Mouse (Mus musculus) T-helper 2 cell (primary cell): ENCODE measurements around the gene Aqp2.

Experiments used
- in situ Hi-C: fragments of 300-600 bp; cut with MboI, MseI; formaldehyde crosslinking; loops from one replicate; pipeline ENCODE4 v1.15.1; 2025; ENCODE audit warnings: high pct_unique_total_duplicates

Aqp2 gene

GRCm38 (mm10) chr15:99578802-99579485, at the start of gene Aqp2:
Aqp2 (plus strand) TSS chr15:99579055.
- in situ Hi-C loops: no loop called here

DNA sequence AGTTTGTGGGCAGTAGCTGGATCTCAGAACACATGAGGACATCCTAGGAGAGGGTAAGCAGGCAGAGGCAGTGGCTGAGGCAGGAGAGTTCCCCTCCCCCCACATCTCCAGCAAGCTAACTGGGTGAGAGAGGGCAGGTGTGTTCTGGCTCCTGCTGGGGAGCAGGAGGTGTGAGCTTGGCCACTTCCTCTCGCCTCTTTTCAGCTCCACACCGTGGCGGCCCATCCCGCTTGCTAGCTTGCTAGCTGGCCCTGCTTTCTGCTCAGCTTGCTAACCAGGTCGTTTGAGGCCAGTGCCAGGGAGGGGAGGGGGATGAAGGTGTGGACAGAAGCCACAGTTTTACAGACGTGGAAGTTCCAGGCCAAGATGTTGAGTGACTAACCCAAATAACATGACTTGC, 47.7 kb upstream of the Aqp2 start:
- in situ Hi-C loops: no loop called here

DNA sequence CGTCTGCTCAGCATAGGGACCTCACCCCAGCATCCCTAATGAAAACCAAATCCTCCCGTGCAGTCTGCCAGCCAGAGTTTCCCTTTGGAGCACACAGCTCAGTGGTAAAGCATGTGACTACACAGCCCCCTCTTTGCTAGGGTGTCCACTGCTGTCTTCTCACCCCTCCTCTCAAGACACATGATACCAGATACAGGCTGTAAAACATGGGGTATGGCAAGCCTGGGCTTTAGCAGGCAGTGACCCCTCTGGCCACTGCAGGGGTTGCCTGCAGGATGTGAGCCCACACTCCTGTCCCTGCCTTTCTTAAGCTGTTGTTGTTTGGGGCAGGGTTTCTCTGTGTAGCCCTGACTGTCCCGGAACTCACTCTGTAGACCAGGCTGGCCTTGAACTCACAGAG, 46.8 kb upstream of the Aqp2 start:
- in situ Hi-C loops: no loop called here

DNA sequence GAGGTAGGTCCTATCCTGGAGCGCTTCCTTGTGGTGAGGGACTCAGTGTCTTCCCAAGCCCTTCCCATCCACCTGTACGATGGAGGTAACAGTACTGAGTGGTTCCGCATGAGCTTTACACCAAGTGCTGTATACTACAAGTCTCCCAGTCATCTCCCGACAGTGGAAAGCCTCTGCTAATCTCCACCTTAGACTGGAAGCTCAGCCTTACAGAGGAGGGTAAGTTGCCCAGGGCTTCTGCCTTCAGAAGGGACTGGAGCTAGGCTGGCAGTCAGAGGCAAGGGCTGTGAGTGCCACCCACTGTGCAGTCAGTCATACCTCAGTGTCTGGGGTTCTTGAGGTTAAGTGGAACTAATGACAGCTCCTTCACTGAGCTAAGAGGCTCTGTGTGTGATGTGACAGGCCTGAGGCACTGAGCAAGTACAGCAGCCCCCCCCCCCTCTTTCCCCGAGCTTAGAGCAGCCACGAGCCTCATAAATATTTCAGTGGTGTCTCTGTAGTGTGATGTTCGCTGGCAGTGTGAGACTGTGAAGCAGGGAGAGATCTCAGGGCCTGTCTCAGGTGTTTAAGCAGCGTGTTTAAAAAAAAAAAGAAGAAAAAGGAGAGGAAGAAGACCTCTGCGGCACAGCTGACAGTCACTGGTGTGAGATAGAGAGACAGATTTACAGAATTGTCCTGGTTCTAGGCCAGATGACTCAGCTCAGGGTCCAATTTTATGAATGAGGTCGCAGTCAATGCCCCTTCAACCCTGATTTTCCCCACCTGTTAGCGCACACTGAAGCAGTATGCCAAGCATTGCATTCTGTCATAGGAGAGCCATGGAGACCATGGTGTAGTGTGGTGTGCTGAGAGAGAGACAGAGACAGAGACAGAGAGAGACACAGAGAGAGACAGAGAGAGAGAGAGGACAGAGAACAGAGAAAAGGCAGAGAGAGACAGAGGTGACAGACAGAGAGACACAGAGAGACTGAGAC, 41.7 kb upstream of the Aqp2 start:
- in situ Hi-C loops: no loop called here

DNA sequence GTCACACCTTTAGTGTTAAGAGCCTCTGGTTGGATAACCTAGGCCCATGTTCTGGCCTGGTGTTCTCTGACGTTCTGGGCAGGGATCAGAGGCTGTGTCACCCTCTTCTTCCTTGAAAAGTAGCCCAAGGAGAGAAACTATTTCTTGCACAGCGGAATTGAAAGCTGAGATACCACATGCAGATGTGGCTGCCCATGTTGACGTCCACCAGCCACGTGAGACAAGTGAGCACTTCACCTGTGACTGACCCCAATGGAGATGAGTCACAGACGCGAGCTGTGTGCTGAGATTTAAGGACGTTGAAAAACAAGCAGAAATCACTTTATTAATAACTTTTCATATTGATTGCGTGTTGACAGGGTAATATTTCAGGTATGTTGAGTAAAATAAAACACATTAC, 39.0 kb upstream of the Aqp2 start:
- in situ Hi-C loops: no loop called here

- in situ Hi-C loops: no loop called here
Observed at GRCm38 (mm10) chr15:99544047-99544446, 34.8 kb upstream of the Aqp2 start.

DNA sequence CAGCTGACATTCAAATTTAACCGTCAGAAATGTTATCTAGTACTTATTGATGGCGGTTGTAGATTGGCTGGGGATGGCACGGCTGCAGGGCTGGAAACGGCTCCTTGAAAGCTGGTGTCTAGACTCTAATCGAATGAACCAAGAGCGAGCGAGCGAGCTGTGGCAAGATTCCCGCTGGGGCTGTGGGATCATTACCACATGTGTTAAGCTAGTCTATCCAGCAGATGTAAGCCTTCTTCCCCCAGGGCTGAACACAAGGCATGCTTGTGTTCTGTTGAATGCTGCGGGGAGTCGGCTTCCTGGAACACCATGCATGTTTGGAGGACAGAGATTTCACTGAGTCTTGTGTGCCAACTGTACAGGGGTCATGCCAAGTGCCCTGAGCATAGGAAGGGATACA, 32.3 kb upstream of the Aqp2 start:
- in situ Hi-C loops: no loop called here

- in situ Hi-C loops: no loop called here
Observed at GRCm38 (mm10) chr15:99547732-99548131, 31.1 kb upstream of the Aqp2 start.

DNA sequence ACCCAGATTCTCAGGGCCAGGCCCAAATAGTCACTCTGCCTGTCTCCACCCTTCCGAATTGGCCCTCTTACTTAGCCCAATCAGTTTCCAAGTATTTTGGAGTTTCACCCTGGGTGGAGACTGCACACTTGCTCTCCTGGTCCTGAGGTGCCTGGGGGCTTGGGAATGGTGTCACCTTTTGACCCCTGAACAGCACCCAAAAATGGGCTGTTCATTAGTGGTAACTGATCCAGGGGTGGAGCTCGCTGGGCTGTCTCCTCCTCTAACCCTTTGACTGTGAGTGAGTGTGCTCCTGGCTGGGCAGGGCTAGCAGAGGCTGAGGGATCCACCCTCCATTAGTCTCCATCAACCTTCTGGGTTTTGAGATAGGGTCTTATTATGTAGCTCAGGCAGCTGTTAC, 29.0 kb upstream of the Aqp2 start:
- in situ Hi-C loops: no loop called here

DNA sequence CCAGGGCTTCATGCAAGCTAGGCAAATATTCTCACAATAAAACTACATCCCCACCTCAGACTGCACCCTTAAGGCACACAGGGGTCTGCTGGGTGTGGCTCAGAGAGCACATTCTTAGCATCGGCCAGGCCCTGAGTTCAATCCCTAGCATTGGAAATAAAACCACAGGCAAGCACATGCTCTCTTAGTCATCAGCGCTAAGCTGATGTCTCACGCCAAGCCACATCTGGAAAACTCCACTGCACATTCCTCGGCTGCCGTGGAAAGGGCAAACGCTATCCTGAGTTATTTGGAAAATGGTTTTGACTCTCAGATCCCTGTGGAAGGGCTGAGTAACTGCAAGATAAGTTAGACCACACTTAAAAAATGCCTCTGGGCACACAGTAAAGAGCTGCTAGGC, 25.1 kb upstream of the Aqp2 start:
- in situ Hi-C loops: no loop called here

DNA sequence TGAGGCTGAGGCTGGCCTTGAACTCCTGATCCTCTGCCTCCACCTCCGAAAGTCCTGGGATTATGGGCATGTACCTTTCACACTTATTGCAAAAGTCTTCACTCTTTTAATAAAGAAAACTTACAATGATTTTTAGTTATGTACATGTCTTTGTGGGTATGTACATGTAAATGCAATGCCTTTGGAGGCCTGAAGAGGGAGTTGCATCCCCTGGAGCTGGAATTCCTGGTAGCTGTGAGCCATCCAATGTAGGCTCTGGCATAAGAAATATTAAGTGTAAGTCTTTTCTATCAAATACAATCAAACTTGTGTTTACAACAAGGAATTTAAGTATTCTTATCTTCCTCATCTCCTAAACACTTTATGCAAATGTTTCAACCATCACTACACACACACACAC, 19.9 kb upstream of the Aqp2 start:
- in situ Hi-C loops: no loop called here

DNA sequence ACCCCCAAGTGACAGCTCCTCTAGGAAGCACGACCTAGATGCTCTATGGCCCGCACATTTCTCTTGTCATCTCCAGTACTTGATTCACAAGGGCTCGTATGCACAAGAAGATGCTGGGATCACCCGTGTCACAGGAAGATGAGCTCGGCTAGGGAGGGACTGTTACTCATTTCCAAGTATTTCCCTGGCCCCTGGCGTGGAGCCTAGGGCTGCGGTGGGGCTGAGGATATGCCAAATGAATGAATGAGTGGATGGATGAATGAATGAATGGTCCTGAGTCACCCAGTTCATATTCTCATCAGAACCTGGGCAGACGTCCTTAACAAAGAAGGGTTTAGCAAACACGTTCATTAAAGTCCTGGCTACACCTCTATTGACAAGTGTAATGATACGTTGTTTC, 18.6 kb upstream of the Aqp2 start:
- in situ Hi-C loops: no loop called here

DNA sequence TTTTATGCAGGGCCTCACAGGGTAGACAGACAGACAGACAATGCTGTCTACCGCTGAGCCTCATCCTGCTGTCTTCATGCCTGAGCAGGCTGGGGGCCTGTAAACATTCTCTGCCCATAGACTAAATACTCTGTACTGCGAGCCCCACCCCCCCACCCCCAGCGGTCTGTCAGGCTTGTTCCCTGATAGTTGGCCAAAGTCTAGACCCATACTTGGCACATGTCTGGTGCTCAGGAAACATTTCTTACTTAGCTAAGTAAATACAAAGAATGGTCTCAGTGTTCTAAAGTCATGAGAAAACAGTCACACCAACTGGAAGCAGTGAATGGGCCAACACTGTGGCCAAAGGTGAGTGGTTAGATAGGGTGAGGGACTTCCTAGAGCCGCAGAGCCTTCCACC, 11.5 kb upstream of the Aqp2 start:
- in situ Hi-C loops: no loop called here

DNA sequence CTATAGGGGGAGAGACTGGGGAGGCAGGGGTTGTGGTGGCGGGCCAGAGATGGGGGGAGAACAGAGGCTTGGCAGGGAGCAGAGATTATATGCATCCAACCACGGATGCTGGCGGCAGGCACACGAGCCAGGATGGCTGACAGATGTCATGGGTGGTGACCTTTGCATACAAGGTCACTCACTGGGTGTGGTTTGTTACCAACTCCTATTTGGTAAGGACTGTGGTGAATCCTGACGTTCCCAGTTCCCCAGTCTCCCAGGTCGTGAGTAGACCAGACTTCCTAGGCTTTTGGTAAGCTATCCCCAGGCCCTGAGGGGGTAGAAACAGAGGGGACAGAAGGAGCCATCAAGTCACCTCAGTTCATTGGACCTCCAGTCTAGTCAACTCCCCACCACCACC, 10.2 kb upstream of the Aqp2 start:
- in situ Hi-C loops: no loop called here

DNA sequence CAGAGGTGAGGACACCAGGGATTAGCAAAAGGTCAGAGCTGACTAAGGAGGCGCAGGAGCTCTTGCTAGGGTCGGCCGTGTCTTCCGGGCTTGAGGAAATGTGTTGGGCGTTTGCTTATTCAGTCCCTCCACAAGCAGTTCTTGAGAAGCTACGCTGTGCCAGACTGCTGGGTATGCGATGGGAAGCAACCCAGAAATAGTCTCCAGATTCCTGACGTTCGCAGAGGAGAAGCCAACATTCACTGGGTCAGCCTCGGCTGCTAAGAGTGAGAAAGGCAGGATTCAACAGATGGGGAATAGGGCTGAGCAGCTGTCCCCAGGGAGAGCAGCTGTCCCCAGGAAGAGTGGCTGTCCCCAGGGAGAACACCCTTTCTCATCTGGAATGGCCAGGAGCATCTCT, 9.7 kb upstream of the Aqp2 start:
- in situ Hi-C loops: no loop called here

DNA sequence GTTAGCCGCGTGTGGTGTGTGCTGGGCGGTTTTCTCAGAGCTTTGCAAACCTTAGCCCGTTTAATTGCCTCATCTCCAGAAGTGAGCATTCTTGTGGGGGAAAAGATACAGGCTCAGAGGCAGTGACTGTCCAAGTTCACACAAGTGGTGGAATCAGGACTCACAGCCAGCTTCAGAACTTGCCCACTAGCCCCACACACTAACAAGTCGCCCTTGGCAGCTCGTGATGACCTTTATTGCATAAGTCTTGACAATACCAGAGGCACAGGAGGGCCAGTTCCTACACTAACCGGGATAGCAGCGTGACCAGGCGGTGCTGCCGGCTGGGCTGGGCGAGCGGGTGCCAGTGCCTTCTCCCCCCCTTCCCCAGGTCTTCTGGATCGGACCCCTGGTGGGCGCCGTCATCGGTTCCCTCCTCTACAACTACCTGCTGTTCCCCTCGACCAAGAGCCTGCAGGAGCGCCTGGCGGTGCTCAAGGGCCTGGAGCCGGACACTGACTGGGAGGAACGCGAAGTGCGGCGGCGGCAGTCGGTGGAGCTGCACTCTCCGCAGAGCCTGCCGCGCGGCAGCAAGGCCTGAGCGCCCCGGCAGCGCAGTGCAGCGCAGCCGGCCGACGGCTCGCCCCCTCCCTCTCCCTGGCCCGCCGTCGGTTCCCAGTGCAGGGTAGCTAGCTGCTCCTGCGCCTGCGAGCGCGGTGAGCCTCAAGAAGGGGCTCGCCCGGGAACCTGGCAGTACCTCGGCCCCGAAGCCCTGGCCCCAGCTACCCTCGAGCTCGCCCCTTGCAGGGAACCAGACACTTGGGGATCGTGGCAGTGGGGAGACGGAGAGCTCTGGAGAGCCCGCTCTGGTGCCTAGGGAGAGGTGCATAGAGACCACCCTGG, 4.8 kb downstream of the Aqp2 start:
- in situ Hi-C loops: no loop called here

DNA sequence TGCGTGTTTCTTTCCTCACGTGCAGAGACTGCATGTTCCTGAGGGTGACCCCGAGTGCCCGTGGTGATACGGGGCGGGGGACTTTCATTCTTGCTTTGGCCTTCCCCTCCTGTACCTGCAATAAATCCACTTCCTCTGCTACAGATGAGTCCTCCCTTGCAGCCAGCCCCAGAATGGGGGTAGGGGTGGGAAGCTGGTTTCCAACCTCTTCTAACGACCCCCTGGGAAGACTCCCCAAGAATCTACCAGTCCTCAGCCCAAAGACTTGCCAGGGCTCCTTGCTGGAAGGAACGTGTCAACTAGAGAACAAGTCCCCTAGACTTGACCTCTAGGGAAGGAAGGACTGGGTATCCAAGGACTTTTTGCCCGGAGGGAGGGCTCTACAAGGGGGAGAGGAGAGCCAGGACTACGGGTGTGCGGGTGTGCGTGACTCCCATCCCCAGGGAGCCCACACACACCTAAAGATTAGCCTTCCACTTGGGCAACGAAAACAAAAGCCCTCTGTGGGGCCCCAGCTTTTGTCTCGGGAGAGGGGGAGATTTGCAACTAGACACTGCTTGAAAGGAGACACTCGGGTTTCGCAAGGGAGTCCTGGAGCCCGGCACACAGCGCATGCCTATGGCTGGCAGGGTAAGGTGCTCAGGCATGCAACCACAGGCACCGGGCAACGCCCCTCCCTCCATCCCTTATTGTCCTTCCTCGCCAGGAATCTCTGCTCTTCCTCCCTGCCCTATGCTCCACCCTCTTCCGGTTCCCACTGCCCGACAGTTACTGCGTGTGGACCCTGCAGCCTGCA, 5.8 kb downstream of the Aqp2 start:
- in situ Hi-C loops: no loop called here

DNA sequence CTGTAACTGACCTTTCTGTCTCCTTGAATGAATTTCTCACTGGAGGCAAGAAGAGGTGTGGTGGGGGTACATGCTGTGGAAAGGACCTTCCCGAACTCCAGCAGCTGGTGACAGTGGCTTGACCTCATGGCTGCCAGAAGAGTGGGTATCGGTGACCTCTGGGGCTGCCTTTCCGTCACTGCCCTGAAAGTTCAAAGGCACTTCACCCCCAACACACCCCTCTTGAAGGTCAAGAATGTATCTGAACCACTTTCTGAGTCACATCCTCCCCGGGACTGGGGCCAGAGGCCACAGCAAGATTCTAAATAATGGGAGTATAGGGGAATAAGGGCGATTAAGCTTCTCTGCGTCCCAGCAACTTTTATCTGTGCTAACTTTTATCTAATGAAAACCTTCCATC, 6.9 kb downstream of the Aqp2 start:
- in situ Hi-C loops: no loop called here

- in situ Hi-C loops: no loop called here
Observed at GRCm38 (mm10) chr15:99586525-99586924, 7.7 kb downstream of the Aqp2 start.

DNA sequence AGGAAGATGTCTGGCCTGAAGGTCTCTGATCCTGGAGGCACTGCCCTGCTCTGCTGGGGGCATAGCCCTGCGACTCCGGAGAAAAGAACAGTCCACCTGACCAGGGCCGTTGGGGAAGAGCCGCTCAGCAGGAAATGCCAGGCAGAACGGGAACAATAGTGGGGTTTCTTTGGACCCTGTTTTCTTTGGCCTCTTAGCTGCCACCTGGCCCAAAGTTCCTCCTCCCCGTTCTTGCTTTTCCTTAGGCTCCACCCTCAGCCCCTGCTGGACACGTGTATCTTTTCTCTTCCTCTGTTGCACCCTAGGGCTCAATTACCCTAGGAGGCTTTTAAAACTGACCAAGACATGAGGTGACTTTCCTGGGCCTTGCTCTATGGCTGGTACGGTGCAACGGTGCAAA, 10.4 kb downstream of the Aqp2 start:
- in situ Hi-C loops: no loop called here

DNA sequence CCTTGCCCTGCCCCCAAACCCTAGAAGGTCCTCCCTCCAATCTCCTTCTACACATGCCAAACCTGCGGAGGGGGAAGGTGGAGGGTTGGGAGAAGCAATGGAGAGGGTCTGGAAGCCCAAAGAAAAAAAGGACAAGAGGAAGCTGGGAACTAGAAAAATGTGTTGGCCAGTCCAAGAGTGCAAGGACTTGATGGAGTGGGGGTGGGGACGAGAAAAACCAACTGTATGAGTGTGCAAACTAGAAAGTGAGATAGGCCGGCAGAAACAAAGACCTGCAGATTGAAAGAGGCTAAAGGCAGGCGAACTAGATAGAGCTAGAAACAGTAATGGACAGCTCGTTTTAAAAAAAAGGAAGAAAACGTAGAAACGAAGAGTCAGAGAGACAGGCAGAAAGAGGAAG, 10.8 kb downstream of the Aqp2 start:
- in situ Hi-C loops: no loop called here
